Mouse (Mus musculus): ENCODE measurements at regions not wholly inside any gene's neighbourhood (a gene's known extent, or its start where the extent isn't known, plus 50 kb on each side); places are given as distances from the start of the nearest gene placed in this dataset.

GRCm38 (mm10) chrX:67992281-67992680 is 71.0 kb upstream of the 4933436I01Rik start:
- peak; percentile 67 to 81 for DNase-seq
